Mouse (Mus musculus) thymus, adult 2 months (tissue): Measurements from ENCODE around the gene Inpp5a. TPM values are rescaled to one million over a fixed set of nuclear protein-coding genes. Genes with fewer than 3 reads are reported as not detected.

Source experiments
- DNase-seq: peaks from one replicate; pipeline ENCODE4 v3.0.0; 2021
- H3K27ac ChIP-seq: fragments of 200-500 bp; 2 replicates; pipeline ENCODE4 v1.5.1; 2012; ENCODE audit warnings: low read length, control low read depth; ENCODE audit not compliant: control insufficient read depth, insufficient read depth
- H3K27me3 ChIP-seq: fragments of 200-500 bp; 2 replicates; pipeline ENCODE4 v1.6.1; 2012; ENCODE audit warnings: mild to moderate bottlenecking, low read length, moderate library complexity, mixed read lengths; ENCODE audit not compliant: control insufficient read depth, insufficient read depth
- H3K36me3 ChIP-seq: fragments of 200-500 bp; 2 replicates; pipeline ENCODE4 v1.6.1; 2012; ENCODE audit warnings: mild to moderate bottlenecking, low read length, moderate library complexity; ENCODE audit not compliant: control insufficient read depth, insufficient read depth
- H3K4me1 ChIP-seq: fragments of 200-500 bp; replicated peaks from 2 replicates; pipeline ENCODE4 v1.6.1; 2012; ENCODE audit warnings: low read length; ENCODE audit not compliant: control insufficient read depth, insufficient read depth
- H3K4me3 ChIP-seq: fragments of 200-500 bp; 2 replicates; pipeline ENCODE4 v1.5.1; 2012; ENCODE audit warnings: mild to moderate bottlenecking, low read length, control low read depth, moderate library complexity; ENCODE audit not compliant: control insufficient read depth, insufficient read depth
- CTCF ChIP-seq: fragments of 200-500 bp; IDR thresholded peaks from 2 replicates; pipeline ENCODE4 v1.5.1; 2012; ENCODE audit warnings: mild to moderate bottlenecking, control low read depth, low read length, moderate library complexity, borderline replicate concordance; ENCODE audit not compliant: control insufficient read depth, poor library complexity, insufficient read depth; ENCODE audit errors: extremely low read depth
- POLR2A ChIP-seq: fragments of 200-500 bp; IDR thresholded peaks from 2 replicates; pipeline ENCODE4 v1.6.1; 2012; ENCODE audit warnings: mild to moderate bottlenecking, low read length, control low read depth, moderate library complexity; ENCODE audit not compliant: control insufficient read depth, poor library complexity, insufficient read depth; ENCODE audit errors: extremely low read depth
- WGBS: fragments of 180-500 bp; shearing (Covaris S2); methylation state at CpG from one replicate; pipeline ENCODE4 v1.1.7; 2018; 5-methylcytosine and 5-hydroxymethylcytosine counted together
- polyA plus RNA-seq: library from polyadenylated mRNA; depleted of rRNA; stranded (reverse); fragments of >200 nt; gene quantifications from 2 replicates; pipeline ENCODE4 v1.2.3, GENCODE M21; 2012

The Inpp5a gene
- polyA plus RNA-seq, 1 experiment: 17.9 TPM

GRCm38 (mm10) chr7:139447381-139447780 is 58.5 kb downstream of the Inpp5a start:
- H3K27ac ChIP-seq: no peak overlapping the region
- no peaks in the 10 kb centered on the region for H3K27me3 ChIP-seq
- H3K4me1 ChIP-seq: peaks cover 3% of the 10 kb centered on the region
- no peak for TF ChIP-seq POLR2A
- TF ChIP-seq CTCF: no peak
- 85% methylated on average over 3 of the region's 3 CpGs for WGBS
- DNase-seq: no peak
- H3K4me3 ChIP-seq: no peak overlapping the region
- no peaks in the 10 kb centered on the region for H3K36me3 ChIP-seq

GRCm38 (mm10) chr7:139450186-139450998 is 61.5 kb downstream of the Inpp5a start:
- no peaks in the 10 kb centered on the region for H3K4me1 ChIP-seq
- no peak for TF ChIP-seq POLR2A
- TF ChIP-seq CTCF: no peak
- no peaks in the 10 kb centered on the region for H3K27me3 ChIP-seq
- no peak overlapping the region for H3K27ac ChIP-seq
- no peak overlapping the region for H3K4me3 ChIP-seq
- no peak for DNase-seq
- WGBS: 95% methylated on average over 16 of the region's 16 CpGs
- H3K36me3 ChIP-seq: no peaks in the 10 kb centered on the region

GRCm38 (mm10) chr7:139451711-139452110 is 62.8 kb downstream of the Inpp5a start:
- DNase-seq: no peak
- WGBS: 95% methylated on average over 5 of the region's 5 CpGs

GRCm38 (mm10) chr7:139452199-139452598 is 63.3 kb downstream of the Inpp5a start:
- no peak for DNase-seq
- no peak for TF ChIP-seq CTCF
- no peak for TF ChIP-seq POLR2A
- Histone ChIP-seq H3K27ac (no peak overlapping the region), H3K4me3 (no peak overlapping the region), H3K36me3 (no peaks in the 10 kb centered on the region), H3K4me1 (no peaks in the 10 kb centered on the region), H3K27me3 (no peaks in the 10 kb centered on the region)
- 76% methylated on average over 2 of the region's 2 CpGs for WGBS

More at GRCm38 (mm10) chr7:139451711-139452110, 62.8 kb downstream of the Inpp5a start:
- H3K36me3 ChIP-seq: no peaks in the 10 kb centered on the region
- H3K4me3 ChIP-seq: no peak overlapping the region
- H3K27me3 ChIP-seq: no peaks in the 10 kb centered on the region
- no peak overlapping the region for H3K27ac ChIP-seq
- no peaks in the 10 kb centered on the region for H3K4me1 ChIP-seq
- TF ChIP-seq CTCF (no peak), POLR2A (no peak)

- H3K4me3 ChIP-seq: no peak overlapping the region
- no peaks in the 10 kb centered on the region for H3K4me1 ChIP-seq
- DNase-seq: no peak
- H3K36me3 ChIP-seq: no peaks in the 10 kb centered on the region
- TF ChIP-seq POLR2A: no peak
- no peak for TF ChIP-seq CTCF
- no peak overlapping the region for H3K27ac ChIP-seq
- 6% methylated on average over 1 of the region's 1 CpGs for WGBS
- H3K27me3 ChIP-seq: no peaks in the 10 kb centered on the region
Observed at GRCm38 (mm10) chr7:139453198-139453597, 64.3 kb downstream of the Inpp5a start.

GRCm38 (mm10) chr7:139454285-139454684 is 65.4 kb downstream of the Inpp5a start:
- no peak for TF ChIP-seq CTCF
- TF ChIP-seq POLR2A: no peak
- DNase-seq: no peak
- H3K27me3 ChIP-seq: no peaks in the 10 kb centered on the region
- H3K36me3 ChIP-seq: no peaks in the 10 kb centered on the region
- H3K4me3 ChIP-seq: no peak overlapping the region
- H3K4me1 ChIP-seq: no peaks in the 10 kb centered on the region
- WGBS: 84% methylated on average over 3 of the region's 3 CpGs
- no peak overlapping the region for H3K27ac ChIP-seq

GRCm38 (mm10) chr7:139456759-139457158 is 67.8 kb downstream of the Inpp5a start:
- no peaks in the 10 kb centered on the region for H3K4me1 ChIP-seq
- WGBS: 86% methylated on average over 6 of the region's 6 CpGs
- TF ChIP-seq CTCF (no peak), POLR2A (no peak)
- no peaks in the 10 kb centered on the region for H3K27me3 ChIP-seq
- no peak overlapping the region for H3K4me3 ChIP-seq
- H3K27ac ChIP-seq: no peak overlapping the region
- no peaks in the 10 kb centered on the region for H3K36me3 ChIP-seq
- no peak for DNase-seq
